Mouse (Mus musculus) CH12.LX (cell line): Measurements from ENCODE around the gene Gstm6. TPM values are rescaled to one million over a fixed set of nuclear protein-coding genes. Genes with fewer than 3 reads are reported as not detected.

ENCODE experiments used
- DNase-seq: peaks from one replicate; pipeline ENCODE4 v3.0.0-alpha.2; 2013; ENCODE audit errors: extremely low read depth
- H3K27ac ChIP-seq: 2 replicates; pipeline ENCODE4 v1.5.1; 2012; ENCODE audit warnings: low read depth, mild to moderate bottlenecking, control low read depth, moderate library complexity; ENCODE audit not compliant: insufficient read depth
- H3K27me3 ChIP-seq: replicated peaks from 2 replicates; pipeline ENCODE3; 2012; ENCODE audit warnings: inconsistent platforms
- H3K36me3 ChIP-seq, 2 experiments: replicated peaks in 1 of 2; 2 replicates each; pipeline versions ENCODE3 to v1.6.1; 2012; ENCODE audit warnings: inconsistent platforms in 1 of 2, low read length in 1 of 2, mild to moderate bottlenecking in 1 of 2, mixed read lengths in 1 of 2, moderate library complexity in 1 of 2; ENCODE audit not compliant: control insufficient read depth in 1 of 2, insufficient read depth in 1 of 2
- H3K4me1 ChIP-seq, 2 experiments: 2 replicates each; pipeline ENCODE4 v1.6.1; 2012; ENCODE audit warnings: inconsistent platforms in 1 of 2, moderate library complexity in 1 of 2; ENCODE audit not compliant: insufficient read depth in 2 of 2, control insufficient read depth in 1 of 2
- H3K4me2 ChIP-seq: 2 replicates; pipeline ENCODE4 v1.6.1; 2012; ENCODE audit warnings: low read depth, mild to moderate bottlenecking, control low read depth; ENCODE audit not compliant: poor library complexity, insufficient read depth, severe bottlenecking
- H3K4me3 ChIP-seq, 3 experiments: fragments of 150-350 bp in 1 of 3; sonication (generic) in 1 of 3; replicated peaks in 1 of 3; 2 replicates each; pipeline versions ENCODE3 to v1.5.1; 2011 to 2012; ENCODE audit warnings: low read depth in 2 of 3, low read length in 2 of 3, mild to moderate bottlenecking in 2 of 3, moderate library complexity in 2 of 3, control low read depth in 1 of 3, improper control_type of control experiment in 1 of 3, inconsistent platforms in 1 of 3, mixed read lengths in 1 of 3; ENCODE audit not compliant: poor library complexity in 1 of 3
- H3K79me2 ChIP-seq: replicated peaks from 2 replicates; pipeline ENCODE4 v1.6.1; 2012; ENCODE audit warnings: mild to moderate bottlenecking, moderate library complexity; ENCODE audit not compliant: control insufficient read depth, poor library complexity, insufficient read depth, severe bottlenecking; ENCODE audit errors: extremely low read depth
- H3K9ac ChIP-seq: 2 replicates; pipeline ENCODE4 v1.6.1; 2012; ENCODE audit warnings: low read depth, mild to moderate bottlenecking, control low read depth, moderate library complexity; ENCODE audit not compliant: insufficient read depth
- H3K9me3 ChIP-seq: replicated peaks from 2 replicates; pipeline ENCODE3; 2012; ENCODE audit warnings: low read length, inconsistent platforms, mixed read lengths
- BHLHE40 ChIP-seq: IDR thresholded peaks from 2 replicates; pipeline ENCODE4 v1.6.1; 2011; ENCODE audit warnings: mild to moderate bottlenecking, low read depth, low read length, improper control_type of control experiment
- CHD1 ChIP-seq: IDR thresholded peaks from 2 replicates; pipeline ENCODE4 v1.6.1; 2012; ENCODE audit warnings: low read depth, low read length, improper control_type of control experiment, inconsistent platforms
- CHD2 ChIP-seq: IDR thresholded peaks from 2 replicates; pipeline ENCODE4 v1.6.1; 2011; ENCODE audit warnings: low read length, improper control_type of control experiment
- CTCF ChIP-seq, 2 experiments: IDR thresholded peaks in 1 of 2; conservative IDR thresholded peaks in 1 of 2; 2 replicates each; pipeline ENCODE4 v1.5.1; 2011 to 2012; ENCODE audit warnings: low read depth in 2 of 2, low read length in 2 of 2, improper control_type of control experiment in 1 of 2, inconsistent platforms in 1 of 2, mild to moderate bottlenecking in 1 of 2, moderate library complexity in 1 of 2
- E2F4 ChIP-seq: IDR thresholded peaks from 2 replicates; pipeline ENCODE4 v1.6.1; 2011; ENCODE audit warnings: low read depth, low read length, improper control_type of control experiment; ENCODE audit not compliant: insufficient replicate concordance
- ELF1 ChIP-seq: IDR thresholded peaks from 2 replicates; pipeline ENCODE4 v1.6.1; 2014; ENCODE audit warnings: low read depth, mild to moderate bottlenecking, inconsistent platforms, low read length, improper control_type of control experiment
- EP300 ChIP-seq: IDR thresholded peaks from 2 replicates; pipeline ENCODE4 v1.6.1; 2011; ENCODE audit warnings: low read length, improper control_type of control experiment
- ETS1 ChIP-seq: conservative IDR thresholded peaks from 2 replicates; pipeline ENCODE4 v1.6.1; 2012; ENCODE audit warnings: low read depth, mild to moderate bottlenecking, inconsistent platforms, low read length, improper control_type of control experiment, moderate library complexity
- GABPA ChIP-seq: IDR thresholded peaks from 2 replicates; pipeline ENCODE4 v1.6.1; 2012; ENCODE audit warnings: low read depth, low read length, improper control_type of control experiment, inconsistent platforms; ENCODE audit not compliant: insufficient replicate concordance
- IRF4 ChIP-seq: IDR thresholded peaks from 2 replicates; pipeline ENCODE4 v1.6.1; 2014; ENCODE audit warnings: low read depth, mild to moderate bottlenecking, inconsistent platforms, low read length, improper control_type of control experiment
- JUN ChIP-seq: IDR thresholded peaks from 2 replicates; pipeline ENCODE4 v1.6.1; 2011; ENCODE audit warnings: low read depth, mild to moderate bottlenecking, low read length, improper control_type of control experiment, moderate library complexity; ENCODE audit not compliant: insufficient read depth
- KAT2A ChIP-seq: IDR thresholded peaks from 2 replicates; pipeline ENCODE4 v1.6.1; 2012; ENCODE audit warnings: low read length, improper control_type of control experiment, inconsistent platforms; ENCODE audit not compliant: insufficient replicate concordance
- MAFK ChIP-seq: IDR thresholded peaks from 2 replicates; pipeline ENCODE4 v1.6.1; 2011; ENCODE audit warnings: low read length, improper control_type of control experiment; ENCODE audit not compliant: insufficient replicate concordance
- MAX ChIP-seq: IDR thresholded peaks from 2 replicates; pipeline ENCODE4 v1.6.1; 2011; ENCODE audit warnings: low read length, improper control_type of control experiment
- MAZ ChIP-seq: IDR thresholded peaks from 2 replicates; pipeline ENCODE4 v1.6.1; 2012; ENCODE audit warnings: low read depth, mild to moderate bottlenecking, inconsistent platforms, low read length, improper control_type of control experiment, moderate library complexity
- MEF2A ChIP-seq: IDR thresholded peaks from 2 replicates; pipeline ENCODE4 v1.6.1; 2014; ENCODE audit warnings: low read depth, mild to moderate bottlenecking, inconsistent platforms, low read length, improper control_type of control experiment, borderline replicate concordance
- MXI1 ChIP-seq: IDR thresholded peaks from 2 replicates; pipeline ENCODE4 v1.6.1; 2011; ENCODE audit warnings: mild to moderate bottlenecking, low read depth, low read length, improper control_type of control experiment
- MYC ChIP-seq: IDR thresholded peaks from 2 replicates; pipeline ENCODE4 v1.6.1; 2011; ENCODE audit warnings: low read depth, mild to moderate bottlenecking, improper control_type of control experiment, low read length
- NELFE ChIP-seq: IDR thresholded peaks from 2 replicates; pipeline ENCODE4 v1.6.1; 2011; ENCODE audit warnings: low read depth, low read length, improper control_type of control experiment
- NRF1 ChIP-seq: IDR thresholded peaks from 2 replicates; pipeline ENCODE4 v1.6.1; 2014; ENCODE audit warnings: low read depth, mild to moderate bottlenecking, inconsistent platforms, low read length, improper control_type of control experiment, moderate library complexity
- PAX5 ChIP-seq: IDR thresholded peaks from 2 replicates; pipeline ENCODE4 v1.6.1; 2012; ENCODE audit warnings: low read length, inconsistent platforms, mixed read lengths
- POLR2AphosphoS2 ChIP-seq: IDR thresholded peaks from 2 replicates; pipeline ENCODE4 v1.6.1; 2011; ENCODE audit warnings: low read depth, low read length, improper control_type of control experiment
- RAD21 ChIP-seq: IDR thresholded peaks from 2 replicates; pipeline ENCODE4 v1.6.1; 2011; ENCODE audit warnings: low read depth, mild to moderate bottlenecking, low read length, improper control_type of control experiment, moderate library complexity
- SIN3A ChIP-seq: IDR thresholded peaks from 2 replicates; pipeline ENCODE4 v1.6.1; 2012; ENCODE audit warnings: low read length, improper control_type of control experiment, inconsistent platforms
- SMC3 ChIP-seq: IDR thresholded peaks from 2 replicates; pipeline ENCODE4 v1.6.1; 2011; ENCODE audit warnings: low read depth, low read length, improper control_type of control experiment
- TCF12 ChIP-seq: IDR thresholded peaks from 2 replicates; pipeline ENCODE4 v1.6.1; 2014; ENCODE audit warnings: low read depth, mild to moderate bottlenecking, inconsistent platforms, low read length, improper control_type of control experiment
- UBTF ChIP-seq: IDR thresholded peaks from 2 replicates; pipeline ENCODE4 v1.6.1; 2012; ENCODE audit warnings: low read depth, mild to moderate bottlenecking, inconsistent platforms, low read length, improper control_type of control experiment, moderate library complexity
- USF2 ChIP-seq: conservative IDR thresholded peaks from 2 replicates; pipeline ENCODE4 v1.6.1; 2011; ENCODE audit warnings: low read depth, low read length, improper control_type of control experiment
- ZKSCAN1 ChIP-seq: IDR thresholded peaks from 2 replicates; pipeline ENCODE4 v1.6.1; 2012; ENCODE audit warnings: low read depth, inconsistent platforms, low read length, improper control_type of control experiment, borderline replicate concordance
- ZMIZ1 ChIP-seq: IDR thresholded peaks from 2 replicates; pipeline ENCODE4 v1.6.1; 2012; ENCODE audit warnings: low read depth, mild to moderate bottlenecking, inconsistent platforms, low read length, improper control_type of control experiment
- dilution Hi-C: fragments of 300-500 bp; cut with MboI; formaldehyde crosslinking; loops from 2 replicates; pipeline ENCODE4 v1.14.3; 2020; ENCODE audit warnings: low sequenced_read_pairs; ENCODE audit not compliant: extremely low pct_unique_long_range_greater_than_20kb, extremely low pct_ligation_motif_present
- in situ Hi-C: fragments of 300-500 bp; cut with MboI; formaldehyde crosslinking; loops from 3 replicates; pipeline ENCODE4 v1.14.3; 2019; ENCODE audit warnings: low sequenced_read_pairs, low pct_ligation_motif_present, low pct_unique_long_range_greater_than_20kb, mixed read lengths
- polyA plus RNA-seq: library from polyadenylated mRNA; unstranded; fragments of >175 nt; gene quantifications from 2 replicates; pipeline ENCODE4 v1.2.1, GENCODE M21; 2012; ENCODE audit warnings: low read depth; ENCODE audit not compliant: insufficient read length
- total RNA-seq, 2 experiments: library from RNA; depleted of rRNA; stranded (reverse); fragments of 300-350 nt in 1 of 2; fragments of >200 nt in 1 of 2; gene quantifications; 2 replicates each; pipeline ENCODE4 v1.2.3; 2012 to 2014

The Gstm6 gene
- total and polyA plus RNA-seq, 3 experiments = 0.17 to 0.44 (median 0.35) TPM

GRCm38 (mm10) chr3:107953906-107954305, 10.4 kb upstream of the Gstm6 start:
- H3K27me3 ChIP-seq = no peaks in the 10 kb centered on the region
- DNase-seq = no peak
- no peaks in the 10 kb centered on the region for H3K36me3 ChIP-seq
- TF ChIP-seq KAT2A (no peak), SIN3A (no peak), ZMIZ1 (no peak), MEF2A (no peak), RAD21 (no peak), ZKSCAN1 (no peak), EP300 (no peak), MAX (no peak), MAFK (no peak), MAZ (no peak), MYC (no peak), JUN (no peak), E2F4 (no peak), POLR2AphosphoS2 (no peak), CHD1 (no peak), NRF1 (no peak)
- TF ChIP-seq, all 38 proteins: peak for 0
- H3K4me2 ChIP-seq = no peak overlapping the region
- dilution Hi-C loops (no loop called here), in situ Hi-C loops (no loop called here)
- no peaks in the 10 kb centered on the region for H3K79me2 ChIP-seq
- H3K4me1 ChIP-seq = peaks cover 0 to 10% of the 10 kb centered on the region in 2 experiments; a peak in 2 of 4 replicates
- no peak overlapping the region for H3K9ac ChIP-seq
- H3K4me3 ChIP-seq = no peak overlapping the region
- no peak overlapping the region for H3K27ac ChIP-seq
- H3K9me3 ChIP-seq = no peaks in the 10 kb centered on the region

- H3K9me3 ChIP-seq = no peaks in the 10 kb centered on the region
- H3K4me3 ChIP-seq = no peak overlapping the region
- H3K79me2 ChIP-seq = no peaks in the 10 kb centered on the region
- no peaks in the 10 kb centered on the region for H3K36me3 ChIP-seq
- H3K4me2 ChIP-seq = no peak overlapping the region
- no peak overlapping the region for H3K27ac ChIP-seq
- peak; percentile 45 for DNase-seq
- H3K9ac ChIP-seq = no peak overlapping the region
- H3K4me1 ChIP-seq = peaks cover 0 to 10% of the 10 kb centered on the region in 2 experiments; a peak in 2 of 4 replicates
- peak; percentile 60 for TF ChIP-seq RAD21
- 0 out of 2 replicates have a peak, but pooled peaks have one; percentile 17 for TF ChIP-seq BHLHE40
- TF ChIP-seq GABPA = no peak
- no peak for TF ChIP-seq NELFE
- no peak for TF ChIP-seq MAFK
- 0 out of 2 replicates have a peak, but pooled peaks have one; percentile 25 for TF ChIP-seq ELF1
- TF ChIP-seq UBTF = no peak
- TF ChIP-seq SMC3 = peak; percentile 47
- no peak for TF ChIP-seq USF2
- TF ChIP-seq E2F4 = no peak
- no peak for TF ChIP-seq PAX5
- TF ChIP-seq IRF4 = no peak; the same call in 1 of the 2 replicates
- TF ChIP-seq ZKSCAN1 = no peak
- TF ChIP-seq TCF12 = no peak
- TF ChIP-seq ETS1 = no peak
- TF ChIP-seq KAT2A = no peak
- peak; percentile 72 to 75 for TF ChIP-seq CTCF (conservative IDR thresholded peaks at IDR 0.05 in 1 of 2, IDR thresholded peaks at IDR 0.05 in 1 of 2; ENCODE audit: low read depth in 2 of 2, low read length in 2 of 2)
- no peak for TF ChIP-seq EP300
- no peak for TF ChIP-seq SIN3A
- TF ChIP-seq CHD1 = no peak
- no peak for TF ChIP-seq MXI1
- TF ChIP-seq MAZ = 0 out of 2 replicates have a peak, but pooled peaks have one; percentile 28
- 0 out of 2 replicates have a peak, but pooled peaks have one; percentile 33 for TF ChIP-seq MYC
- no peak for TF ChIP-seq CHD2
- TF ChIP-seq MEF2A = no peak
- no peak for TF ChIP-seq NRF1
- TF ChIP-seq ZMIZ1 = no peak
- dilution Hi-C loops = no loop called here
- H3K27me3 ChIP-seq = no peaks in the 10 kb centered on the region
- in situ Hi-C loops = no loop called here
These were observed 9.8 kb upstream of the Gstm6 start for GRCm38 (mm10) chr3:107953328-107953755.
